Mouse (Mus musculus): ENCODE data around the gene Lhpp.

The Lhpp gene

DNA sequence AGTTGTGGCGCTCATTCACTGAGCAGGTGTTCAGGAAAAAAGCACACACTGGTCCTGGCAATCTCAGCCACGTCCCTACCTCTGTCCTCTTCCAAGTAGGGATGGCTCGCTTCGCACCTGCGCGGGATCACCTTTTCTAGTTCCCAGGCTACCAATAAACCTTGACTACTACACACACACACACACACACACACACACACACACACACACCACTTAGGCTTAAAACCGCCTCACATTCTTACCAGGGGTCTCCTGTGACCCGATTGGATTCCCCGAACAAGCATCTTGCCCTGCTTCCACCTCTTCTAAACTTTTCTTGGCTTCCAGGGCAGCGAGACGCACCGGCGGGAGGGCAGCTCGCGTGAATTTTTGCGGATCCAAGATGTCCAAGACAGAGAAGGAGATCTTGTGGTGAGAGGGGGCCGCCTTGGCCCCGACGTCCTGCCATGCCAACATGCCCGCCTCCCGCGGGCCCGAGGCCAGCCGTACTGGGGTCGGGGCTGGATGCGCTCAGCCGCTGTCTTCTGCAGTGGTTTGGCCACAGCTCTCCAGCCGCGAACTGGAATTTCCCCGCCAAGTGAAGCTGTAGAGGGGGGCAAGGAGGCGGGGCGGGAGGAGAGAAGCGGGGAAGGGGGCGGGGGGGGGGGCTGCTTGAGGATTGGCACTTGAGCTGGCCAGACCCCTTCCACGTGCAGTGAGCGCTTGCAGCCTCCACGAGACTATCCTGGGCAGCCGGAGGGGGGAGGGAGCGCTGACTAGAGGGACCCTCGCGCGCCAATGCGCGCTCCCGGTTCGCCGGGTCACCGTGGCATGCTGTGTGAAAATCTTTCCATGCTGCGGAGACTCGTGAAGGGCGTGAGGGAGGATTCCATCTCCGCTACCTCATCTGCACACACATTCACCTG is 11.1 kb upstream of the Lhpp start, which contains the start of gene Nkx1-2:
Gene Nkx1-2, minus strand, starts transcription at position 567 of the 905 bp plus-strand sequence.
- DNase-seq (ENCODE audit: extremely low read depth, low read depth) = no peak

- no peak for DNase-seq (ENCODE audit: extremely low read depth, low read depth)
These were observed 10.4 kb upstream of the Lhpp start for GRCm38 (mm10) chr7:132600026-132600425.

DNA sequence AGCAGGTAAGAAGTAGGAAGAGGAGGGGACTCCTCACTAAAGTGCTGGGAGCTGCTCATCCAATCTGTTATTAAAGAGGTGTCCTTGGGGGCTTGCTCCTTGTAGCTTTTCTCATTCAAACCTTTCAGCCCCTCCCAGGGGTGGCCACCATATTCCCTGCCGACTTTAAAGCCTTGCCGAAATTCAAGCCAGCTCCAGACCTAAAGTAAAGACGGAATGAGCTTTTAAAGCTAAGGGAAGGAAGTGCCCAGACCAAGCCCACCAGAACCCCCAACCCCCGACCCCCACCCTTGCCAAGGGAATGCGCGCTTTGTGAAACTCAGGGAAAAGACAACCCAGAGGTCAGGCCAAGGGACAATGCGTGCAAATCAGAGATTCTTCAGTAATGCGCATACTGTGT is 9.5 kb upstream of the Lhpp start:
- no peak for DNase-seq (ENCODE audit: extremely low read depth, low read depth)

DNA sequence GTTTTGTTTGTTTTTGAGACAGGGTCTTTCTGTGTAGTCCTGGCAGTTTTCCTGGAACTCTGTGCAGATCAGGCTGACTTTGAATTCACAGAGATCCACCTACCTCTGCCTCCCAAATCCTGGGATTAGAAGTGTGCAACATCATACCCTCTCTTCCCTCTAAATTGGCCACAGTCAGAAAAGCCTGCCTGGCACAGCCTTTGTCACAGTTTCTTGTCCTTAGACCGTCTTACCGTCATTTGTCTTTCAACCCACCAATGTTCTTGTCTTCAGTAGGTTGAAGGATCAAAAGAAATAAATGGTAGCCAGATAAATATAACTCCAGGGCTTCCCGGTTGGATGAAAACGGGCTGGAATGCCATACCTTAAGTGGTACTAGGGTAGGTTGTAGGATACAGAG is 5.7 kb upstream of the Lhpp start:
- DNase-seq (ENCODE audit: extremely low read depth, low read depth) = no peak

- no peak for DNase-seq (ENCODE audit: extremely low read depth, low read depth)
These were observed 4.7 kb upstream of the Lhpp start for GRCm38 (mm10) chr7:132605689-132606088.

- DNase-seq (ENCODE audit: extremely low read depth, low read depth) = no peak
These were observed 2.0 kb upstream of the Lhpp start for GRCm38 (mm10) chr7:132608316-132609020.

- DNase-seq (ENCODE audit: extremely low read depth, low read depth) = no peak
These were observed 1.1 kb downstream of the Lhpp start for GRCm38 (mm10) chr7:132611530-132611929.

DNA sequence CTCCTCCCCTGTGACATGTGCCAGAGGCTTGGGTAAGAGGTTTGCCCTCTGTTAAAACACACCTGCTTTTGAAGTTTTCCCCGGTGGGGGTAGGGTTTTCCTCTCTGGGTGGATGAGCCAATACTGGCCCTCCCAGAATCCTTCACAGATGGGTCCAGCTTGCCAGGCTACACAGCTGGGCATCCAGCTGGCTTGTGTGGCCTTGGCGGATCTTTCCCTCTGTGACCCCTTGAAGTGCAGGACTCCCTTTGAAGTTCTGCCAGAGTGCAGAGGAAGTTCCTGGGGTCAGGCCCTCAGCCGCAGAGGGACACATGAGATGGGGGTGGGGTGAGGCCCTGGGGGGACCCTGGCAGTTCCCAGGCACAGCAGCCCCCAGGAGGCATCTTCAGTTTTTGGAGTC is 4.9 kb downstream of the Lhpp start:
- DNase-seq (ENCODE audit: extremely low read depth, low read depth) = no peak

- no peak for DNase-seq (ENCODE audit: extremely low read depth, low read depth)
These were observed 6.0 kb downstream of the Lhpp start for GRCm38 (mm10) chr7:132616391-132616790.

- DNase-seq (ENCODE audit: extremely low read depth, low read depth) = no peak
These were observed 6.7 kb downstream of the Lhpp start for GRCm38 (mm10) chr7:132617021-132617564.

GRCm38 (mm10) chr7:132619549-132619948 is 9.1 kb downstream of the Lhpp start:
- DNase-seq (ENCODE audit: extremely low read depth, low read depth) = no peak

GRCm38 (mm10) chr7:132619975-132620918 is 9.8 kb downstream of the Lhpp start:
- no peak for DNase-seq (ENCODE audit: extremely low read depth, low read depth)

DNA sequence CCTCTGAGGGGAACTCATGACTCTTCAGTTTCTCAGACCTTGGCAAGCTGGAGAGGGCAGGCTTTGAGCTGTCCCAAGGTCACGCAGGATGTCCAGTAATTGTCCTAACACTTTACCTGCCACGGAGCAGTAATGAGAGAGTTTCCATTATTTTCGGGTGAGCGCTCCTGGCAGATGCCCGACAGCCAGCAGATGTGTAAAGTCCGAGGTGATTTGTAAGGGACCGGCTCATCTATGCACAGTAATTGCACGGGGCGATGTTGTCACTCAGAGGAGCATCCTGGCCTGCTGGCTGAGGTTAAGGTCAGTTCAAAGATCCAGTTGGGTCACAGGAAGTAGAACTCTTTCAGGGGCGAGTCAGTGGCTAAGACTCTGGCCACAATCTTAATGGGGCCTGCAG is 13.7 kb downstream of the Lhpp start:
- no peak for DNase-seq (ENCODE audit: extremely low read depth, low read depth)

- DNase-seq (ENCODE audit: extremely low read depth, low read depth) = no peak
These were observed 15.7 kb downstream of the Lhpp start for GRCm38 (mm10) chr7:132626174-132626573.

GRCm38 (mm10) chr7:132627448-132627847 is 17.0 kb downstream of the Lhpp start:
- DNase-seq (ENCODE audit: extremely low read depth, low read depth) = no peak

DNA sequence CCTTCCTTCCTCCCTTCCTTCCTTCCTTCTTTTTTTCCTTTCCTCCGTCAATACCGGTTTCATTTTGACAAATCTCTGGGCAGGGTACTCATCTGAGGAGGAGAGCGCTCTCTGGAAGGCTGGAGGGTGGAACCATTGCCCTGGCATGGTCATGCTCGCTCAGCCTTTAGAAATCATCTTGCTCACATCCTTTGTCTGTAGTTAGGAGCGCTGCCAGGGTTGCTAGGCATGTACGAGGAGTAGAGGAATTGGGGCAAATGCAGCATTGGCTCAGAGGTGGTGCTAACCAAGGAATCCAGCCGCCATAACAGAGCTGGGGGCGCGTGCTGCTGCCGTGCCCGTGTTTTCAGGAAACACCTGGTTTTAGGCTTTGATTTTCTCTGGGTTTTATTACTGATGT is 20.9 kb downstream of the Lhpp start:
- no peak for DNase-seq (ENCODE audit: extremely low read depth, low read depth)

DNA sequence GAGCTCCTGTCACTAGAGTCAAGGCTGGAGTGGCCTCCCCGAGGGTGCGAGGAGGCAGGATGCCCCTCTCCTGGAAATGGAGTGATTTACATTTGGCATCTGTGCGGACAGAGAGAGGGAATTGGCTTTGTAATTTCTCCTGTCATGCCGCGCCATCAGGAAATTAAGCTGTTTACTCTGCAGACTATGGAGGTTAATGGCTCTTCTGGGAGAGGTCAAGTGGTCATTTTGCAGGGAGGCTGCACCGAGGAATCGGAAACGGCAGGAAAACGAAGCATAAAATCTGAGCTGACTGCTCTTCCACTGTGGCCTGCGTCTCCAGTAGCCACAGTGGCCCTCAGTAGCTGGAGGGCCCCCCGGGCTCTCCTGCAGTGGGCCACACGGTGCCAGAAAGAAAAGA is 26.9 kb downstream of the Lhpp start:
- DNase-seq (ENCODE audit: extremely low read depth, low read depth) = no peak

DNA sequence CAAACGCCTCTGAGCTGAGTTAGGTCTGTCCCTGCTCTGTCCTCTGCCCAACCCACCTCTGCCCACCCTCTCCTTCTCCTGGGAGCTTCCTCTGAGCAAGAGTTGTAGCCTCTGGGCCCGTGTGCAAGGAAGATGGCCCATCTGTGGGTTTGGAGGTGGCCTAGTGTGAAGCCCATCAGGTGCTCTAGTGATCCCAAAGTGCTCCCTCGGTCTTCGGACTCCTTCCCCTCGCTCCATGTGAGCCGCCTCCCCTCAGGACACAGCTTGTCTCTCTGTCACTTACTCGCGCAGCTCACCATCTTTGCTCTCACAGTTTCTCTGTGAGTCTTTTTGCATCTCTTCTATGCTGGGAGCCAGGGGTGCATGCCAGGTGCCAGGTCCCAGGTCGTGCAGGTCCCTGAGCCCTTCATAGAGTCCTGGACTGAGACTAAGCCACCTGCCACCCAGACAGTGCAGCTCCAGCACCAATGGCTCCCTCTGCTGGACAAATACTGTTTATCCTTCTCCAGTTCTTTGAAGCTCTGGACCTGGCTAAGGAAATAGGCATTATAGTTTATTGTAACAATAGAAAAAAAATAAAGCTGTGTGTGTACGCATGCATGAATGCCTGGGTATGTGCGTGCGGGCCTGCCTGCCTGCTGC is 28.1 kb downstream of the Lhpp start:
- DNase-seq (ENCODE audit: extremely low read depth, low read depth) = peak; percentile 48

GRCm38 (mm10) chr7:132640946-132641345 is 30.5 kb downstream of the Lhpp start:
- no peak for DNase-seq (ENCODE audit: extremely low read depth, low read depth)

GRCm38 (mm10) chr7:132641606-132642005 is 31.2 kb downstream of the Lhpp start:
- DNase-seq (ENCODE audit: extremely low read depth, low read depth) = no peak
